Mouse (Mus musculus) neutrophil, adult 5-6 weeks (primary cell): ENCODE results near the gene Bpifb5. TPM values are rescaled to one million over a fixed set of nuclear protein-coding genes. Genes with fewer than 3 reads are reported as not detected.
A peak's percentile ranks its signal among the peaks of the same experiment; 100 is the strongest.
"Not testable (repeated sequence)": the region's sequence is repeated elsewhere in the genome, so short reads cannot be mapped to it uniquely, and the experiment has no call there.

Experiments used
- ATAC-seq: fragments of 151-379, 151-347 bp; 2 replicates; pipeline ENCODE4 v1.8.0; 2017; ENCODE audit warnings: mild to moderate bottlenecking, moderate TSS enrichment; ENCODE audit not compliant: insufficient number of reproducible peaks, poor library complexity, low FRiP score, severe bottlenecking; ENCODE audit errors: extremely low read depth
- total RNA-seq: library from RNA; stranded (forward); fragments of 200-1000 nt; gene quantifications from 2 replicates; pipeline ENCODE4 v1.2.3, GENCODE M21; 2017

Bpifb5 gene
- total RNA-seq, 1 experiment from 2014 or later = not detected

DNA sequence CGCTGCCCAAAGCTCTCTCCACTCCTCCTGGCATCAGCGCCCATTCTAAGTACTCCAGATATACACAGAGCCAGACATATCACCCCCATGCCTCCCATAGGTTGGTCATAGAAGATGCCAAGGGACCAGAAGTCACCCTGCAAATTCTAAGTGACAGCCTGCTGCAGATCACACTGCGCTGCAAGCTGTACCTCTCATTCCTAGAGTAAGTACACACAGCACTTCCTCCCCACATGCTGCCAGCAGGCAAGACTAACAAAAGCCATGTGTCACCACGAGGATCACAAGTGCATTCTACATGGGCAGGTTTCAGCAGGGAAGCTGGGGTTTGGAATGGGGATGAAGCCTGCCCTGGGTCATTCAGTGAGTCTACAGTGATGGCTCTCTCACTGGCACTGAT is 3.4 kb downstream of the Bpifb5 start:
- no peak for ATAC-seq

DNA sequence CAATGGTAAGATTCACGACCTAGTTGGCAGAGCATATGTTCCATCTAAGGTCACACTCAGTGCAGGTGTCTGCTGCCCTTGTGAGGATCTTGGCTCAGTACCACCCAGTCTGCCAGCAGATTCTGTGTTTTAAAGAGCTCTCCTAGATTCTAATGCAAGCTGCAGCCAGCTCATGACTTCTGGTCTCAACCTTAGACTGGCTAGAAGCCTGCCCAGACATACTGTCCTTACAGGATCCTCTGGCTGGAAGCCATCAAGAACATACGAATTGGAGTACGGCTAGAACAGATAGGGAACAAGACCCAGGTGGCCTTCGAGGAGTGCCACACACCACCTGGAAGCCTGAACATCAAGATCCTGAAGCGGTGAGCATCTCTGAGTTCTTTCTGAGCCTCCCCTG is 4.3 kb downstream of the Bpifb5 start:
- no peak for ATAC-seq

GRCm38 (mm10) chr2:154233426-154233825 is 9.9 kb downstream of the Bpifb5 start:
- no peak for ATAC-seq

GRCm38 (mm10) chr2:154240771-154241170 is 17.2 kb downstream of the Bpifb5 start:
- ATAC-seq = no peak

- ATAC-seq = not testable (repeated sequence)
These were observed 19.2 kb downstream of the Bpifb5 start for GRCm38 (mm10) chr2:154242726-154243125.

- no peak for ATAC-seq
These were observed 20.0 kb downstream of the Bpifb5 start for GRCm38 (mm10) chr2:154243356-154244036.

GRCm38 (mm10) chr2:154245322-154245721 is 21.8 kb downstream of the Bpifb5 start:
- no peak for ATAC-seq

DNA sequence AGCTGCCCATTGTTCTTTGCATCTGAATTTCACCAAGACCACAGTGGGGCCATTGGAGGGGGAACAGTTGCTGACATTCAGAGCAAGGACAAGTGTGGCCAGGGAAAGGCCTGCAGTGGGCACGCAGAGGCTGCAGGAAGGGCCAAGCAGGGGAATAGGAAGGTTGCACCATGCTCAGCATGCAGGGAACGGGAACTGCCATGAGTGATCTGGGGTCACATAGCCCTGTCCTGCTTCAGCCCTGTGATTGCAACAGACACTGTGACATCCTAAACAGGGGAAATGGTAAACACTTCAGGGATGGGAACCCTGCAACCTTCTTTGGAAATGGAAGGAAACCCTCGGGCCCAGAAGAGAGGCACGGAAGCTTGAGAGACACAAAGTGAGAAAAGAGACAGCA is 31.7 kb downstream of the Bpifb5 start:
- not testable (repeated sequence) for ATAC-seq

- no peak for ATAC-seq
These were observed 32.2 kb downstream of the Bpifb5 start for GRCm38 (mm10) chr2:154255770-154256169.

- not testable (repeated sequence) for ATAC-seq
These were observed 34.0 kb downstream of the Bpifb5 start, which contains the start of gene Bpifb9a for GRCm38 (mm10) chr2:154257554-154257953. Gene Bpifb9a, plus strand, starts transcription at chr2:154257854.

DNA sequence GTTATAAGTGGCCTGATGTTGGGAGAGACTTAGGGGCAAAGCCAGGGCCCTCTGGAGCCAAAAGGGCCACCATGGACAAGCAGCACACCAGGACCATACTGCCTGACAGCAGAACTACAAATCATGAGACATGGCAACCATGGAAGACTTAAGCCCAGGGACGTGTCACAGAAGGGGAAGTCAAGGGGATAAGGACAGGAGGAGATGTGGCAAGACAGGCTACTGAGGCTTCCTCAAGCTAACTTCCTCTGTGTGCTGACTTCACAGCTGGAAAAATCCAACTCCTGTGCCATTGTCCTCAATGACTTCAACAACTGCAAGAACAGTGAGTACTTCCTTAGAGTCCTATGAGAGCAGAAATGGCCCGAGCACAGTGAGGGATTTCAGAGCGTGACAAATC is 40.9 kb downstream of the Bpifb5 start:
- peak; percentile 58; the same call in 1 of the 2 replicates for ATAC-seq

Other genes with a start within 250 kb of the Bpifb5 start
- gene Bpifa6, start 248.8 kb upstream of the Bpifb5 start, total RNA-seq = not detected in 2 replicates
- not detected in 2 replicates for gene Bpifa2, start 215.5 kb upstream of the Bpifb5 start, total RNA-seq
- not detected in 2 replicates for gene Bpifa3, start 93.4 kb upstream of the Bpifb5 start, total RNA-seq
- not detected in 2 replicates for gene Bpifa1, start 80.9 kb upstream of the Bpifb5 start, total RNA-seq
- gene Bpifa5, start 61.1 kb upstream of the Bpifb5 start, total RNA-seq = not detected in 2 replicates
- gene Bpifb1, start 32.9 kb upstream of the Bpifb5 start, total RNA-seq = not detected in 2 replicates
- gene Bpifb9a, start 34.1 kb downstream of the Bpifb5 start, total RNA-seq = not detected in 2 replicates
- not detected in 2 replicates for gene Bpifb9b, start 83.5 kb downstream of the Bpifb5 start, total RNA-seq
- gene Cdk5rap1, start 149.3 kb downstream of the Bpifb5 start, total RNA-seq = 9.8 and 10.1 TPM in 2 replicates
- gene Snta1, start 184.4 kb downstream of the Bpifb5 start, total RNA-seq = 0.86 and 2.4 TPM in 2 replicates
- gene Cbfa2t2, start 212.7 kb downstream of the Bpifb5 start, total RNA-seq = 23.9 and 24.7 TPM in 2 replicates